Mouse (Mus musculus) bone marrow, adult 2 months (tissue): ENCODE measurements at regions not wholly inside any gene's neighbourhood (a gene's known extent, or its start where the extent isn't known, plus 50 kb on each side); places are given as distances from the start of the nearest gene placed in this dataset.
"Not testable (repeated sequence)": the region's sequence is repeated elsewhere in the genome, so short reads cannot be mapped to it uniquely, and the experiment has no call there.

Experiments used
- H3K27ac ChIP-seq: fragments of 200-500 bp; 2 replicates; pipeline ENCODE4 v1.5.1; 2012; ENCODE audit warnings: low read depth, mild to moderate bottlenecking, control low read depth, inconsistent platforms, low read length; ENCODE audit not compliant: control insufficient read depth, poor library complexity, insufficient read depth
- H3K4me1 ChIP-seq: fragments of 200-500 bp; 2 replicates; pipeline ENCODE4 v1.6.1; 2011; ENCODE audit warnings: low read length; ENCODE audit not compliant: control insufficient read depth, insufficient read depth
- H3K4me3 ChIP-seq: fragments of 200-500 bp; replicated peaks from 2 replicates; pipeline ENCODE3; 2011; ENCODE audit warnings: mild to moderate bottlenecking, low read depth, low read length, control low read depth; ENCODE audit not compliant: control insufficient read depth
- CTCF ChIP-seq: fragments of 200-500 bp; IDR thresholded peaks from 2 replicates; pipeline ENCODE4 v1.5.1; 2011; ENCODE audit warnings: low read length, control low read depth; ENCODE audit not compliant: control insufficient read depth, insufficient read depth
- POLR2A ChIP-seq: fragments of 200-500 bp; IDR thresholded peaks from 2 replicates; pipeline ENCODE4 v1.6.1; 2011; ENCODE audit warnings: low read depth, mild to moderate bottlenecking, control low read depth, low read length, borderline replicate concordance; ENCODE audit not compliant: control insufficient read depth
- WGBS: fragments of 180-500 bp; shearing (Covaris S2); methylation state at CpG from one replicate; pipeline ENCODE4 v1.1.7; 2018; 5-methylcytosine and 5-hydroxymethylcytosine counted together

GRCm38 (mm10) chr8:37159481-37159880 lies 166.1 kb downstream of the AI429214 start:
- peak; percentile 38; the same call in 1 of the 2 replicates for TF ChIP-seq CTCF
- no peak for TF ChIP-seq POLR2A
- 8% methylated on average over 9 of the region's 9 CpGs for WGBS
- no peak overlapping the region for H3K27ac ChIP-seq
- no peak overlapping the region for H3K4me3 ChIP-seq
- H3K4me1 ChIP-seq: no peaks in the 10 kb centered on the region

GRCm38 (mm10) chr8:37196859-37197258 lies 203.5 kb downstream of the AI429214 start:
- H3K4me3 ChIP-seq: no peak overlapping the region
- TF ChIP-seq CTCF: no peak
- TF ChIP-seq POLR2A: no peak
- no peak overlapping the region for H3K27ac ChIP-seq
- 85% methylated on average over 1 of the region's 1 CpGs for WGBS
- H3K4me1 ChIP-seq: no peaks in the 10 kb centered on the region

GRCm38 (mm10) chr8:37215894-37216293 lies 222.5 kb downstream of the AI429214 start:
- 83% methylated on average over 4 of the region's 4 CpGs for WGBS

GRCm38 (mm10) chr8:37227091-37227490 lies 233.7 kb downstream of the AI429214 start:
- H3K4me1 ChIP-seq: no peaks in the 10 kb centered on the region
- no peak overlapping the region for H3K27ac ChIP-seq
- TF ChIP-seq POLR2A (no peak), CTCF (no peak)
- WGBS: 66% methylated on average over 2 of the region's 2 CpGs
- no peak overlapping the region for H3K4me3 ChIP-seq

More at GRCm38 (mm10) chr8:37215894-37216293, 222.5 kb downstream of the AI429214 start:
- Histone ChIP-seq H3K4me1 (no peaks in the 10 kb centered on the region), H3K27ac (no peak overlapping the region), H3K4me3 (no peak overlapping the region)
- no peak for TF ChIP-seq CTCF

- WGBS: 70% methylated on average over 2 of the region's 2 CpGs
- Histone ChIP-seq H3K4me3 (no peak overlapping the region), H3K27ac (no peak overlapping the region), H3K4me1 (no peaks in the 10 kb centered on the region)
- TF ChIP-seq CTCF: no peak
- TF ChIP-seq POLR2A: no peak
These were observed 243.9 kb downstream of the AI429214 start for GRCm38 (mm10) chr8:37237306-37237705.

GRCm38 (mm10) chr8:37239354-37239753 lies 245.9 kb downstream of the AI429214 start:
- no peak for TF ChIP-seq POLR2A
- Histone ChIP-seq H3K4me3 (no peak overlapping the region), H3K27ac (no peak overlapping the region), H3K4me1 (no peaks in the 10 kb centered on the region)

GRCm38 (mm10) chr8:37251234-37251633 lies 257.8 kb downstream of the AI429214 start:
- WGBS: 81% methylated on average over 7 of the region's 7 CpGs
- H3K4me3 ChIP-seq, H3K4me1 ChIP-seq, H3K27ac ChIP-seq: not testable (repeated sequence)

GRCm38 (mm10) chr8:37291069-37291850 lies 297.9 kb downstream of the AI429214 start:
- 65% methylated on average over 7 of the region's 7 CpGs for WGBS
- TF ChIP-seq POLR2A: no peak
- no peak for TF ChIP-seq CTCF
- Histone ChIP-seq H3K27ac (no peak overlapping the region), H3K4me3 (no peak overlapping the region), H3K4me1 (no peaks in the 10 kb centered on the region)
